Mouse (Mus musculus): ENCODE data around the gene Mfsd4b1. TPM values are rescaled to one million over a fixed set of nuclear protein-coding genes. Genes with fewer than 3 reads are reported as not detected.

Gene Mfsd4b1
- polyA plus RNA-seq (2014; fragmentation: Illumina TruSeq; extraction: RNeasy Lipid Tissue Mini Kit (QIAGEN cat#74804); ENCODE audit: low replicate concordance) = 0.56 TPM

GRCm38 (mm10) chr10:40024554-40025428 lies at the start of gene Mfsd4b1:
Gene Mfsd4b1, minus strand, starts transcription at chr10:40025268.

GRCm38 (mm10) chr10:39986466-39986865 lies 38.6 kb downstream of the Mfsd4b1 start, which contains the start of gene Mfsd4b5:
Gene Mfsd4b5, minus strand, starts transcription at chr10:39986646.

GRCm38 (mm10) chr10:39959761-39960440 lies 65.2 kb downstream of the Mfsd4b1 start, which contains the start of gene Mfsd4b3:
Gene Mfsd4b3, minus strand, starts transcription at chr10:39960153.

Other genes with a start within 250 kb of the Mfsd4b1 start
- 3.0 TPM for gene Mfsd4b4, start 126.0 kb downstream of the Mfsd4b1 start, polyA plus RNA-seq (2014; fragmentation: Illumina TruSeq; extraction: RNeasy Lipid Tissue Mini Kit (QIAGEN cat#74804); ENCODE audit: low replicate concordance)
- 123 TPM for gene Mfsd4b2, start 98.3 kb downstream of the Mfsd4b1 start, polyA plus RNA-seq (2014; fragmentation: Illumina TruSeq; extraction: RNeasy Lipid Tissue Mini Kit (QIAGEN cat#74804); ENCODE audit: low replicate concordance)
- gene Mfsd4b3, start 65.1 kb downstream of the Mfsd4b1 start, polyA plus RNA-seq (2014; fragmentation: Illumina TruSeq; extraction: RNeasy Lipid Tissue Mini Kit (QIAGEN cat#74804); ENCODE audit: low replicate concordance) = 37.3 TPM
- 2.9 TPM for gene Mfsd4b5, start 38.6 kb downstream of the Mfsd4b1 start, polyA plus RNA-seq (2014; fragmentation: Illumina TruSeq; extraction: RNeasy Lipid Tissue Mini Kit (QIAGEN cat#74804); ENCODE audit: low replicate concordance)
- 208 TPM for gene Slc16a10, start 117.0 kb upstream of the Mfsd4b1 start, polyA plus RNA-seq (2014; fragmentation: Illumina TruSeq; extraction: RNeasy Lipid Tissue Mini Kit (QIAGEN cat#74804); ENCODE audit: low replicate concordance)
- gene Rpf2, start 221.8 kb upstream of the Mfsd4b1 start, polyA plus RNA-seq (2014; fragmentation: Illumina TruSeq; extraction: RNeasy Lipid Tissue Mini Kit (QIAGEN cat#74804); ENCODE audit: low replicate concordance) = 57.5 TPM
- gene Gtf3c6, start 232.8 kb upstream of the Mfsd4b1 start, polyA plus RNA-seq (2014; fragmentation: Illumina TruSeq; extraction: RNeasy Lipid Tissue Mini Kit (QIAGEN cat#74804); ENCODE audit: low replicate concordance) = 53.8 TPM